Mouse (Mus musculus) adrenal gland, postnatal 4 days (tissue): ENCODE data around the gene Ptbp3. TPM values are rescaled to one million over a fixed set of nuclear protein-coding genes. Genes with fewer than 3 reads are reported as not detected.
A peak's percentile ranks its signal among the peaks of the same experiment; 100 is the strongest.
"Not testable (repeated sequence)": the region's sequence is repeated elsewhere in the genome, so short reads cannot be mapped to it uniquely, and the experiment has no call there.

ENCODE experiments used
- DNase-seq, 2 experiments: peaks; one replicate each; pipeline ENCODE4 v3.0.0; 2021 to 2022; ENCODE audit warnings: low spot score in 2 of 2, mixed read lengths in 2 of 2
- total RNA-seq, 2 experiments: library from RNA; stranded (reverse); gene quantifications; 2 replicates each; pipeline ENCODE4 v1.2.3; 2021

Gene Ptbp3
- total RNA-seq, 2 experiments from 2014 or later: 147 to 163 TPM

DNA sequence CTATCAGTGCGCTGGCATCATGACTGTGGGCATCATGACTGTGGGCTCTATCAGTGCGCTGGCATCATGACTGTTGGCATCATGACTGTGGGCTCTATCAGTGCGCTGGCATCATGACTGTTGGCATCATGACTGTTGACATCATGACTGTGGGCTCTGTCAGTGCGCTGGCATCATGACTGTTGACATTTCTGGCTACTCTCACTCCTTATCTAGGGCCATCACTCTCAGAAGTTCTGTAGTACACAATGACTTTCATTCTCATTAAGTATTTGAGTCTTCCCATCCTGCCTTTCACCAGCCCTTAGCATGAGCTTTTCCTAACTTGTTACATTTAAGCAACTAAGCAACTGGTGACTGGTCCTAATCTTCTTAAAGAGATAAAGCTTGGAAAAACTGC is 8.2 kb upstream of the Ptbp3 start:
- not testable (repeated sequence) for DNase-seq

DNA sequence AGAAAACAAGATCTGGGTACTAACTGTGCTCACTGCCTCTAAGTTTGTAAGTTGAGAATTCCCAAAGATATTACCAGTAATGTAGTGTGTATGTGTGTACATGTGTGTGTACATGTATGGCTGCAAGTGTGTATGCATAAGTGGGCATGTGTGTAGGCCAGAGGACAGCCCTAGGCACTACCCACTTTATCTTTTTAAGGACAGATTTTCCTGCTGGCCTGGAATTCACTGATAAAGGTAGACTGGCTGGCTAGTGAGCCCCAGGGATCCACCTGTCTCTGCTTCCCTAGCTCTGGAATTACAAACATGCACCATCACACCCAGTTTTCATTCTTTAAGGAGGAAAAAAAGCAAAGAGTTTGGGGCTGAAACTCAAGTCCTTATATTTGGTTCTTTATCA is 6.0 kb upstream of the Ptbp3 start:
- DNase-seq: no peak

DNA sequence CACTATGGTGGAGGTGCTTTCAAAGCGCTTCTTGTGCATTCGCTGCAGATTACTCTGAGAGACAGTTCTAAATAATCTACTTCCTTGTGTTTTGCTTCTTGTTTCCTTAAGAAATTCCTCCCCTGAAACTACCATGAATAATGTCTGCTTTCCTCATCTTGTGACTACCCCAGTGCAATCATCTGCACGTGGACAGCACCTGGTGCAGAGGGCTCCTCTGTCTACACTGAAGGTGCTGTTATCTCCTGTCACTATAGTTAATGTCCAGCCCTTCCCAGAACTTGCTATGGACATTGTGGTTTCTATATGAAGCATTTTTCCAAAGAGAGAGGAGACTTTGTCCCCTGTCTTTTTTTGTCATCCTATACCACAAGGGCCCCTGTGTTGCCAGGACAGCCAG is 4.4 kb upstream of the Ptbp3 start:
- no peak for DNase-seq

- DNase-seq: no peak
Measured at GRCm38 (mm10) chr4:59552835-59553234, 3.7 kb upstream of the Ptbp3 start.

DNA sequence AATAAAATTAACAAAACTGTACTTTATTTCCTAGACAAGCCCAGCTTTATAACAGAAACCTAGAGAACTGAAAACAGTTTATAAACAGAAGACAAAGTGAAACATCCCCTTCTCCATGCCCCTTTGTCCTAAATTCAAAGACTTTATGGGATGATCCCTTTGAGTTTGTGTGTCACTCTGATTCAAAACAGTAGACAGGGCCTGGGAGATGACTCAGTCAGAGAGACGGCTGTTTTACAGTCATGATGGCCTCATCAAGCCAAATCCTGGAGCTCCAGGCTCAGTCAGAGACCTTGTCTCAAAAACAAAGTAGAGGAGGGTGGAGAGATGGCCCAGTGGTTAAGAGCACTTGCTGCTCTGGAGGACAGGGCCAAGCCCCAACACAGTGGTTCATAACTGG is 2.7 kb upstream of the Ptbp3 start:
- DNase-seq: no peak

- no peak for DNase-seq
Measured at GRCm38 (mm10) chr4:59549977-59550560, 905 bp upstream of the Ptbp3 start.

DNA sequence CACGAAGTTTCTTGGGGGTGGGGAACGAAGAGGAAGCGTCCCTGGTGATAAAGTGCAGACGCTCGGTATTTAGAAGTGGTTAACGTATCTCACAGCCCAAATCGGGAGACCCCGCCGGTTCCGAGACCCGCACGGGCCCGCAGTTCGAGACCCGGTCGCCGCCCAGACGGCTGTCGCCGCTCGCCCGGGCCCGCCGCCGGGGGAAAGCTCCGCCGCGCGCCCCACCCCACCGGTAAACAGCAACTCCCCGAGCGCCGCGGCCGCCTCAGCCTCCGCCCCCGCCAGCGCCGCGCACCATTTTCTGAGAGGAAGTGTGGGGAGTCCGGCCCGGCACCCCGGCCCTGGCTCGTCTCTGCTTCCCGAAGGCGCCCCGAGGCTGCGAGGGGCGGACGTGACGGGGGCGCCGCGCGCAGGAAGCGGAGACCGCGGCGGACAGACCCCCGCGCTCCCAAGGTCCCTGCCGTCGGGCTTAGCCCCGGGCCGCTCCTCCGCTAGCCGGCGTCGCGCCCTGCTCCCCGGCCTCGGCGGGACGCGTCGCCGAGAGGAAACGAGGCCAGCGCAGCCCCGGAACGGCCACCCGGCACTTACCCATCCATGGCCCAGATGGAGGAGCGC is 497 bp downstream of the Ptbp3 start:
- DNase-seq: peak; percentile 52 to 56

- no peak for DNase-seq
Measured at GRCm38 (mm10) chr4:59548011-59548559, 1.1 kb downstream of the Ptbp3 start.

DNA sequence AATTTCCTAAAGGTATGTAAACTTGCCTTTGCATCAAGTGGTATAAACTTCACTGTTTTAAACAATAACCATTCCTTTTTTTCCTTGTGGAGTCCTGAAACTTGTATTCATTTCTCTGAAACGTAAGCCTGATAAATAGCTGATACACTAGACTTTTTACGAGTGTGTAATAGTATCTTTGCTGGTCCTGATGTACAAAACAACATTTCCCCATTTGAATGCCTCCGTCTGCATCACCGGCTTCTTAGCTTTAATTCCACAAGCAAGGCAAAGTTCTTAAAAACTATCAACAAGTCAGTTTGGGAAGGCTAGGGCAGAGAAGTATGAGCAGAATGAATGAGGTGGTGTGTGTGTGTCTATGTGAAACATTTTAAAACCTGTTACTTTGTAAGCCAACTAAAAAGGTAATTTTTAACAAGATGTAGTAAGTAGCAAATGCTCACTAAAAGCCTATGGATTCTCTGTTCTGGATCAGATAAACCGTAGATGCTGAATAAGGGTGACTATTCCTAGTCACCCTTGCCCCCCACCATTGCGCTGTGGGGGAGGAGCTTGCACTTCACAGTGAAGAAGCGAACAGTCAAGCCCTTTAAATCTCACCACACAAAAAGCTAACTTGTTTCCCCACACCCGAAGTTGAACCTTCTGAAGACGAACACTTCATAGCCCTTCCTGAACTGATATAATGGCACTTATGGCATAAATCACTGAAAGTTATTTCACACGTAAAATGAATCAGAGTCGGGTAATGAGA is 1.9 kb downstream of the Ptbp3 start:
- DNase-seq: no peak

DNA sequence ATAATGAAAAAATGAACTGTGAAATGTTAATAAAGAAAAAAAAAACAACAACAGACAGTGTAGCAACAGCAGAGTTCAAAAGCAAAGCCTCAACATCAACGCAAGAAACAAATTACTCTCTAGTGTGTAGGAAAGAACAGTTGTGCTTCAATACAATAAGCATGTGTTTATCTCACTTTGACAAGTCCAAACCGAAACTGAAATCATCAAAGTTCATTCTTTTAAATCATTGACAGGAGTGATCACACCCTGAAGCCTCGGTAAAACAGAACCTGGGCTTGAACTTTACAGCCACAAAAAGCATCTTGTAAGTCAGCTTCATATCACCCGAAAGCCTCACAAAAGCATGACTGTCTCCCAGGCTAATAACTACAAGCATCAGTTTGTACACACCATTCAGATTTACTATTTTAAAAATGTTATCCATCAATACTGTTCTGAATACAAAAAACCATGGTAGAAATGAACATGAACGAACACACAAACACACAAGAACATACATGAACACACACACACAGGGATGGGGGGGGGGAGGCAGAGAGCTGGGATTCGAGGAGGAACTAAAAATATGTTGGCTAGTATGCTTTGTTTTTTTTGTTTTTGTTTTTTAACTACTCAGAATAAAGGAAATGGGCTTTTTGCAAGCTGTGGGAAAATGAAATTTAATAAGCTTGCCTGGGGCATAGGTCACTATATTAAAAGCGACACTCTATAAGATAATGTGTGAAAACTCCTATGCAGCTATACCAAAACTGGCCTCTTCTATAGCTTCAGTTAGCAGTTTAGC is 2.7 kb downstream of the Ptbp3 start:
- DNase-seq: no peak

GRCm38 (mm10) chr4:59544654-59545053 is 4.5 kb downstream of the Ptbp3 start:
- DNase-seq: no peak

- DNase-seq: no peak
Measured at GRCm38 (mm10) chr4:59543006-59543405, 6.2 kb downstream of the Ptbp3 start.

- DNase-seq: no peak
Measured at GRCm38 (mm10) chr4:59536281-59536680, 12.9 kb downstream of the Ptbp3 start.

- no peak for DNase-seq
Measured at GRCm38 (mm10) chr4:59535624-59536023, 13.5 kb downstream of the Ptbp3 start.

DNA sequence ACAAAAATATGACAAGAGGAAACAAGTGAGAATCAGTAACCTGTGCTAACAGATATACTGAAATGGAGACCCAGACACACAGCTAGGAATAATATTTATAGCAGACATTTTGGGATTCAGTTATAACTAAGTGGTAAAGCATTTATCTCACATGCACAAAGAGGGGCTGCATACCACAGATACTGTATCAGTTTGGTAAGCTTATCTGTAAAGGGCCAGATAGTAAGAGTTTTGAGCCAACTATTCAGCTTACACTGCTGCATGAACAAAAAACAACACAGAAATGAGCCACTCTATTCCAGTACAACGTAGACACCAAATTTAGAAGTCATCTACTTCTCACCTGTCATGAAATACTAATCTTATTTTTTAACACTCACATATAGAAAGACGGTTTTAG is 15.9 kb downstream of the Ptbp3 start:
- no peak for DNase-seq

- DNase-seq: no peak
Measured at GRCm38 (mm10) chr4:59531172-59531571, 18.0 kb downstream of the Ptbp3 start.

DNA sequence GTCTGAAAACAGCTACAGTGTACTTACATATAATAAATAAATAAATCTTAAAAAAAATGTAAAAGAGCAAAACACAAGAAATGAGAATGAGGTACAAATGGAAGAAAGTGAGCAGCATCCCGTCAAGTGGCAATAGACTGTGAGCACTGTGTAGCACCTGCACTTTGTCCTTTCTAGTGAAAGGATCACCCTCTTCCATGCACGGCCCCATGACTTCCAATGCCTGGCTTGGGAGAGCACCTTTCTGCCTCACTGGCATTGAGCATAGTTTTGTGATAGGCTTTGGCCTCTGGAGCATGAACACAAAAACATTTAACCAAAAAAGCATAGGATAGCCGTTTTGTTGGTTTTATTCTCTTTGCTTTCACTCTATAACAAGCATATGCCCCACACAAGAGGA is 21.7 kb downstream of the Ptbp3 start:
- DNase-seq: no peak

DNA sequence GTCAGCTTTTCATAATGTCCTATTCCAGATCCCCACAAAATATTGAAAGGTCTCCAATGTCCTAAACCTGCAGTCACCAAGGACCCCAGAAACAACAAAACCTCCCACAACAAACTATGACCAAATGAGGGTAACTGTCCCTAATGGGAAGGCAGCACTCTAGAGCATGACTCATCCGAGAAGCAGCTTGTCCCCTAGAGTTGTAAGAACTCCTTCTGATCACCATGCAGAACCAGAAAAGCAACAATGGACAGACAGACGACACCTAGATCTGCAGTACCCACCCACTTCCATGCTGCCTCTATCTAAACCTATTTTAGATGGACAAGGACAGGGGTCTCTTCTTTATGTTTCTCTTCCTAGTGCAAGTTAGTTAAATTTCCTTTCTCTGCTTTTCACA is 22.4 kb downstream of the Ptbp3 start:
- no peak for DNase-seq

DNA sequence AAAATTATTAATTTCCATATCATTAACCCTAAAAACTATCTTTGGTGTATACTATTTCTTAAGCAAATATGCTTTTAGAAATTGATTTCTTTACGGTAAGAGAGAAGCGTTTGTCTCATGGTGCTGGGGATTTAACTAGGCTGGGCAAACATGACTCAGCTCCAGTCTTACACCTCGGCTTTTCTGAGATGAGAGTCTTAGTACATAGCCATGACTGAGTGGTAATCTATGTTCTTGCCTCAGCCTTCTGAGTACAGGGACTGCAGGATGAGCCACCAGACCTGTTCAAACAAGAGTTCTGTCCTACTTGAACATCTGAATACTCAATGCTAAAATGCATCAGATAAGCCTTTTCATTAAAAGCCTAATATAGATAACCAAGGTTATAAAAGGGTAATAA is 24.3 kb downstream of the Ptbp3 start:
- no peak for DNase-seq

DNA sequence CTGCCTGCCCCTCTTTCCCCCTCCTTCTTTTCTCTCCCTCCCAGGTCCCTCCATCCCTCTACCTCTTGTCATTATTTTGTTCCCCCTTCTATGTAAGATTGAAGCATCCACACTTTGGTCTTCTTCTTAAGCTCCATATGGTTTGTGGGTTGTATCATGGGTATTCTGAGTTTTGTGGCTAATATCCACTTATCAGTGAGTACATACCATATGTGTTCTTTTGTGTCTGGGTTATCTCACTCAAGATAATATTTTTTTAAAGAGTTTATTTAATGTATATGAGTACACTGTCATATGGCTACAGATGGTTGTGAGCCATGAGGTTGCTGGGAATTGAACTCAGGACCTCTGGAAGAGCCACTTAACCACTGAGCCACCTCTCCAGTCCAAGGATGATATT is 38.8 kb downstream of the Ptbp3 start:
- no peak for DNase-seq

- DNase-seq: no peak
Measured at GRCm38 (mm10) chr4:59509558-59509957, 39.6 kb downstream of the Ptbp3 start.

- DNase-seq: no peak
Measured at GRCm38 (mm10) chr4:59507766-59508165, 41.4 kb downstream of the Ptbp3 start.
